Mouse (Mus musculus) stomach, postnatal 0 days (tissue): ENCODE measurements around the gene Sco1.

Experiments used
- CTCF ChIP-seq: IDR thresholded peaks from 2 replicates; pipeline ENCODE4 v1.5.1; 2016; ENCODE audit warnings: antibody characterized with exemption, low read depth, mild to moderate bottlenecking, moderate library complexity
- EP300 ChIP-seq: optimal IDR thresholded peaks from 2 replicates; pipeline ENCODE3; 2016; ENCODE audit warnings: antibody characterized with exemption

DNA sequence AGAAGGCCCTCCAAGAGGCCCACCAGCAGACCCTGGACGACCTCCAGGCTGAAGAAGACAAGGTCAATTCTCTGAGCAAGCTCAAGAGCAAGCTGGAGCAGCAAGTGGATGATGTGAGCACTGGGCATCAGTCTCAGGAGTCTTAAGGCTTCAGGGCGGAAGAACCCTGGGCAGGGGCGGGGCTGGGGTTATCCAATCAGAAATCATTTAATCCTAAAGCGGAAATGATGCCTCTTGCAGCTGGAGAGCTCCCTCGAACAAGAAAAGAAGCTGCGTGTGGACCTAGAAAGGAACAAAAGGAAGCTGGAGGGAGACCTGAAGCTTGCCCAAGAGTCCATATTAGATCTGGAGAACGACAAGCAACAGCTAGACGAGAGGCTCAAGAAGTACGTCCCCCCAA is 40.7 kb downstream of the Sco1 start:
- TF ChIP-seq CTCF (no peak), EP300 (no peak)
